Mouse (Mus musculus): ENCODE measurements around the gene Gm13769.
"Not testable (repeated sequence)": the region's sequence is repeated elsewhere in the genome, so short reads cannot be mapped to it uniquely, and the experiment has no call there.

DNA sequence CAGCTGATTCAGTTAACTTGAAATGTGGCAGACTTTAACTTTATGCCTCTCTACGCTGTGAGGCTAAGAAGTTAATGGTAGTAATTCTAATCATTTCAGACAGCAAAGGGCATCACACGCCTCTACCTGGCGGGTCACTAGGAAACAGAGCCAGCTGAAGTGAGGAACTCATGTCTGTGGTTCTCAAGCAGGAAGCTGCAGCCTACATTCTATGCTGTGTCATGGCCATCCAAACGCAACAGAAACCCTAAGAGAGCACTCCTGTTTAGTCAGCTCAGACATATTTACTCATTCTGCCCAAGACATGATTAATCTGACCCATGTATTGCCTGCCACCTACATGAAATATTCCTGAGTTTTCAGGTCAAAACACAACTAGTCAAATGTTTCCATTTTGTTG lies 24.7 kb downstream of the Gm13769 start:
- not testable (repeated sequence) for TF ChIP-seq CHD2 (IDR thresholded peaks at IDR 0.05; ENCODE audit: low read depth, low read length); ZC3H11A (IDR thresholded peaks at IDR 0.05; ENCODE audit: borderline replicate concordance, low read depth, low read length); MAFK (IDR thresholded peaks at IDR 0.05; ENCODE audit: insufficient read depth, low read depth, low read length); ZNF384 (IDR thresholded peaks at IDR 0.05; ENCODE audit: low read depth, low read length)

All from ES-E14 (cell line).